ENCODE assay signal across 14 mouse cellular contexts in the genomic region with DNA sequence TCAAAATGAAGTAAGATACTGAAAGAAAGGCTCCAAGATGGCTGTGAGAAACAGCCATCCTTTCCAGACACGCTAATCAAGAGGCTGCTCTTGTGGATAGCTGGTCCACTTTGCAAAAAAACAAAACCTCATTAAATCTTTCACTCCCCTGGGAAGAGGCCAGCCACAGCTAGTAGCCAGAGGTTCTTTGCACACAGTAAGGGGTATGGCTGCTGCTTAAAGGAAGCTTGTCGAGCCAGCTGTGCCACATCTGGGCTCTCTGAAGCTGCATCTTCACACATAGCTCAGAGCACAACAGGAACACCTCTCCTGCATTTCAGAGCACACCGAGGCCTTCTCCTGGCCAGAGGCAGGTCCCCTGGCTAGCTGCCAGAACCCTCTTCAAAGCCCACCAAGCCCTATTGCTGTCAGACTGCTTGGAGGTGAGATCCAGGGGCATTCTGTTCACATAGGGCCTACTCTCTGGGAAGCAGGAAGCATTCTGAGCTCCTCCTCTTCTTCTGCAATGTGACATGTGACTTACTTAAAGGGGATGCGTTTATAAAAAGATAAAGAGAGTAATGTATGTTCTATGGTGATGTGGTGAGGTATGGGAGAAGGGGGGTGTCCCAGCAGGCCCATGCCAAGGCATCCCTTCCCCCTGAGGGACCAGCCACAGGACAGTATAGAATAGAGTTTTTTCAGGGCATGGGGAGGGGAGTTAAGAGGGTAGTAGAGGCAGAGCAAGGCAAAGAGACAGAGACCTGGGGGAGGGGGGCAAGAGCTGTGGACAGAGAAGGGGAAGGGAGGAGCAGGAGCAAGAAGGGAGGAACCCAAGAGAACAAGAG.
DNase-seq lines count a peak whose midpoint lies in the region; ATAC-seq and TF ChIP-seq lines count a peak whose summit lies in the region.
"Had no signal": no experiment of that assay in that cellular context is flagged by ENCODE, and none has a peak within 500 bp of the region (broad histone marks: within the 10 kb centered on the region; RNA-seq: fewer than 3 reads in every experiment).

No protein-coding gene starts in this region.

- H3K4me3 ChIP-seq in lung, embryonic 14.5 days (ENCODE audit: low read depth, low read length): no peak overlapping the region
- no peak overlapping the region for H3K4me3 ChIP-seq in forebrain, embryonic 16.5 days (replicated peaks; ENCODE audit: low read length)
- H3K4me3 ChIP-seq in limb, embryonic 13.5 days: no peak overlapping the region
- H3K4me3 ChIP-seq: erythroblast, embryonic 14.5 days; liver, embryonic 13.5 days; megakaryocyte, embryonic 14.5 days had no signal

- intact Hi-C loops in heart, postnatal 36 days (cut with DNase I): no loop called here
- intact Hi-C loops in left cerebral cortex, postnatal 14 days (cut with DNase I): no loop called here

- no peak overlapping the region for H3K9ac ChIP-seq in lung, embryonic 14.5 days
- no peak overlapping the region for H3K9ac ChIP-seq in forebrain, embryonic 16.5 days (replicated peaks; ENCODE audit: low read depth, low read length)
- H3K9ac ChIP-seq in limb, embryonic 13.5 days: no peak overlapping the region
- H3K9ac ChIP-seq: liver, embryonic 13.5 days had no signal

- H3K4me2 ChIP-seq in lung, embryonic 14.5 days: no peak overlapping the region
- no peak overlapping the region for H3K4me2 ChIP-seq in forebrain, embryonic 16.5 days (ENCODE audit: low read length)
- H3K4me2 ChIP-seq in limb, embryonic 13.5 days (replicated peaks): no peak overlapping the region
- H3K4me2 ChIP-seq: liver, embryonic 13.5 days had no signal

- 16% methylated on average over 4 of the region's 4 CpGs for WGBS in lung, embryonic 14.5 days
- WGBS in forebrain, embryonic 16.5 days: 11% methylated on average over 4 of the region's 4 CpGs
- 11% methylated on average over 4 of the region's 4 CpGs for WGBS in limb, embryonic 13.5 days

- no peaks in the 10 kb centered on the region for H3K4me1 ChIP-seq in lung, embryonic 14.5 days (ENCODE audit: insufficient read depth)
- peaks cover 9% of the 10 kb centered on the region for H3K4me1 ChIP-seq in forebrain, embryonic 16.5 days (replicated peaks; ENCODE audit: control insufficient read depth, insufficient read depth, low read length)
- H3K4me1 ChIP-seq in limb, embryonic 13.5 days: peaks cover 11% of the 10 kb centered on the region

- ATAC-seq in lung, embryonic 14.5 days (ENCODE audit: insufficient read depth): peak; percentile 35; the same call in 1 of the 2 replicates
- peak; percentile 47; the same call in 1 of the 2 replicates for ATAC-seq in forebrain, embryonic 16.5 days
- peak; percentile 15; the same call in 1 of the 2 replicates for ATAC-seq in limb, embryonic 13.5 days (ENCODE audit: low FRiP score, low read depth)
- no peak for ATAC-seq in inflammation-experienced regulatory T-cells, adult 6 months

- H3K36me3 ChIP-seq in lung, embryonic 14.5 days (ENCODE audit: insufficient read depth): no peaks in the 10 kb centered on the region
- H3K36me3 ChIP-seq in forebrain, embryonic 16.5 days (ENCODE audit: control insufficient read depth, insufficient read depth): no peaks in the 10 kb centered on the region
- no peaks in the 10 kb centered on the region for H3K36me3 ChIP-seq in limb, embryonic 13.5 days

- no peak overlapping the region for H3K27ac ChIP-seq in lung, embryonic 14.5 days (ENCODE audit: low read depth)
- no peak overlapping the region for H3K27ac ChIP-seq in forebrain, embryonic 16.5 days (ENCODE audit: low read length)
- H3K27ac ChIP-seq in limb, embryonic 13.5 days: no peak overlapping the region; the same call in 1 of the 2 replicates
- H3K27ac ChIP-seq: liver, embryonic 13.5 days had no signal

- no peak for DNase-seq in lung, embryonic 14.5 days
- DNase-seq in lung, postnatal 36 days: no peak
- DNase-seq in heart, postnatal 36 days: no peak
- no peak for DNase-seq in urinary bladder, adult 2 months (ENCODE audit: low spot score)
- no peak for DNase-seq in left cerebral cortex, postnatal 14 days (ENCODE audit: low spot score in 2 of 2)
- DNase-seq: cerebellum, postnatal 25 days; kidney, adult 9 months; liver, embryonic 13.5 days; right cerebral cortex, postnatal 25 days had no signal

- H3K9me3 ChIP-seq in lung, embryonic 14.5 days (ENCODE audit: low read depth, low read length): no peaks in the 10 kb centered on the region
- no peaks in the 10 kb centered on the region for H3K9me3 ChIP-seq in forebrain, embryonic 16.5 days (ENCODE audit: control insufficient read depth, low read length)
- H3K9me3 ChIP-seq in limb, embryonic 13.5 days: no peaks in the 10 kb centered on the region
- H3K9me3 ChIP-seq: liver, embryonic 13.5 days; megakaryocyte, embryonic 14.5 days had no signal

- no peak for TF ChIP-seq CTCF in lung, embryonic 14.5 days (IDR thresholded peaks at IDR 0.05; ENCODE audit: low read depth)

- H3K27me3 ChIP-seq in lung, embryonic 14.5 days (ENCODE audit: insufficient read depth, low read length): no peaks in the 10 kb centered on the region
- H3K27me3 ChIP-seq in forebrain, embryonic 16.5 days (replicated peaks; ENCODE audit: control insufficient read depth, insufficient read depth, low read length): no peaks in the 10 kb centered on the region
- no peaks in the 10 kb centered on the region for H3K27me3 ChIP-seq in limb, embryonic 13.5 days
- H3K27me3 ChIP-seq: liver, embryonic 13.5 days; megakaryocyte, embryonic 14.5 days had no signal
